Mouse (Mus musculus): ENCODE measurements around the gene Fam122c.

The Fam122c gene

GRCm38 (mm10) chrX:53370366-53370740, 97.1 kb downstream of the Fam122c start, which contains the start of gene Mospd1:
Gene Mospd1, minus strand, starts transcription at chrX:53370502.
- DNase-seq (ENCODE audit: low spot score in 2 of 2), result peak; percentile 70 to 79

Data from urinary bladder, adult 18-20 months (tissue).